Mouse (Mus musculus): ENCODE measurements around the gene Ltbp2.

The Ltbp2 gene

DNA sequence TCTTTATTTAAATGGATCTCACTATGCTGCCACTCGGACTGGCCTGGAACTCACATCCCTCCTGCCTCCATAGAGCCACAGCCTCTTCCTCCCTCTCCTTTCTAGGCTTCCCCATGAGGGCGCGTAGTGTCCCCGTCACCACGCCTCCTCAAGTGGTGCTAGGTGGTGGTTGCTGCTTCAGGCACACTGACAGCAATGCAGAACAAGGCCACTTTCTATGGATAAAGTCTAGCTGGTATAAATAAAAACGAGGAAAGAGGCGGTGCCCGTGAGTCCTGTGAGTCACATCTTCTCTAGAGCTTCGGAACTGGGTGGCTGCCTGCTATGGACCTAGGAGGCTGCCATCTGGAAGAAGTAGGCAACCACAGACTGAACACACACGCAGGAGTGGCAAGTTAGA is 120.3 kb downstream of the Ltbp2 start:
- no peak for DNase-seq (ENCODE audit: low spot score)

DNA sequence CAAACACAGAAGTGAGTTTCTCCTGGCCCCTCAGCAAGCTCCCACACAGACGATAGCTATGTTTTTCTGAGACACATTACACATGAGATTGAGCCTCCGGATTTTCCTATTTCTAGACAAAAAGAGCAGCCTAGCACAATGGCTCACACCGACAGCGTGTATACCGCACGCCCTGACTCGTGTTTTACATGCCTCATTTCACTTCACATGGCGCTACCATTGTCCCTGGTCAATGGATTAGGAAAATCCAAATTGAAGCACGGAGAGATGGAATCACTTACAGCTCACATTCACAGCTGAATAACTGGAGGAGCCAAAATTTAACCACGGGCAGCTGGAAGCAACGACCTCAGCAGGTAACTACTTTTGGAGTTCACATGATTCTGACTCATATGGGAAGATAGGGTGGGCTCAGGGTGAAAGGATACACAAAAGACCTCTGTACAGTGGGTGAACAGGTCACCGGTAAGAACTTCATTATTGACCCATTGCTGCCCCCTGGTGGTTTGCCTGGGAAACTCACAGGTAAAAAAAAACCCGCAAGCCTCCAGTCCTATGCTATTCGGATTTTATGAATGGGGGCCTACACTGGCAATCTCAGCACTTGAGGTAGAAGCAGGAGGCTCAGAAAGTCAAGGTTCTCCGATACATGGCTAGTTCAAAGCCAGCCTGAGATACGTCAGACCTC is 121.2 kb downstream of the Ltbp2 start:
- DNase-seq (ENCODE audit: low spot score): no peak

- no peak for DNase-seq (ENCODE audit: low spot score)
Measured at GRCm38 (mm10) chr12:84752131-84752977, 124.0 kb downstream of the Ltbp2 start.

DNA sequence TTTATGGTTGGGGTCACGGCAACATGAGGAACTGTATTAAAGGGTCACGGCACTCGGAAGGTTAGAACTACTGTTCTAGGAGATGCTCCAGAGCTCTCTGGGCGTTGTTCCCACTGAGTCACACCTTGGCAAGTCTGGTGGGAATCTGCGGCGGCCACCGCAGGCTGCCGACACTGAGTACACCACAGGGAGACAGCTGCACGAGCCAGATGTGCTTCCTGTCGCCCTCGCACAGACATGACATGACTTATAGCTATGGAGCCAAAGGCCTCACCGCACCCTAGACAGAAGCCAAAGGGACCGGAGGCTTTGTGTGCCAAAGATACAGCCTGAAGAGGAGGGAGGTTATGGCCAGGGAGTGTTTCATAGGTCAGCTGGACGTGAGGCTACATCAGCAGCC is 125.7 kb downstream of the Ltbp2 start:
- no peak for DNase-seq (ENCODE audit: low spot score)

DNA sequence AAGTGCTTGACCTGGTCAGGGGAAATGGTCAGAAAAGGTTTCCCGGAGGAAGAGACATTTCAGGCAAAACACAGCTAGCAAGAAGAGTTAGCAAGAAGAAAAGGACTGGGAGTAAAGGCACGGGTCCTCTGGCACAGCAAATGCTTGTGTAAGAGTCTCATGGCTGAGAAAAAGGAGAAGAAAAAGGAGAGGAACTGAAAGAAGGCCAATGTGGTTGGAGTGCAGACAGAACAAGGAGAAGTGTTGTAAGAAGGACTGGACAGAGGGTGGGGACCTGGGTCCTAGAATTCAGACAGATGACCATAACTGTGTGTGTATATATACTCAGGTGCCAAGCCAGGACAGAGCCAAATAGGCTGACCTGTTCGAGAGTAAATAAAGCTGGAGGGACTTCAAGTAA is 128.2 kb downstream of the Ltbp2 start:
- DNase-seq (ENCODE audit: low spot score): no peak

DNA sequence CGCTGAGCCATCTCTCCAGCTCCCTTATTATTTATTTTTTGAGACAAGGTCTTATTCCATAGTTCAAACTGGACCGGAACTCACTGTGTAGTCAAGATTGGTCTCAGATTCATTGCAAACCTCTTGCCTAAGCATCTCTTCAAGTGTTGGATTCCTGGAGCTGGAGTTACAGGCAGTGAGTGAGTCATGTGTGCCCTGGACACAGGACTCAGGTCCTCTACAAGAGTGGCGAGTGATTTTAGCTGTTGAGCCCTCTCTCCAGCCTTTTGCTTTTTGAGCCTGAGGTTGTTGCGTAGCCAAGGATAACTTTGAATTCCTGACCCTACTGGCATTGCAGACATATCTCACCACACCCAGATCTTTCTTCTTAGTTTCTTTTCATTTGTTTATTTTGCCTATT is 130.6 kb downstream of the Ltbp2 start:
- no peak for DNase-seq (ENCODE audit: low spot score)

GRCm38 (mm10) chr12:84743496-84743895 is 132.8 kb downstream of the Ltbp2 start:
- no peak for DNase-seq (ENCODE audit: low spot score)

- DNase-seq (ENCODE audit: low spot score): no peak
Measured at GRCm38 (mm10) chr12:84733366-84733765, 143.0 kb downstream of the Ltbp2 start.
